Mouse (Mus musculus): ENCODE measurements around the gene Nos1ap. TPM values are rescaled to one million over a fixed set of nuclear protein-coding genes. Genes with fewer than 3 reads are reported as not detected.

Nos1ap gene
- polyA plus RNA-seq, 1 experiment from 2014 or later = 6.5 TPM

Other genes starting within 250 kb of the Nos1ap start
- gene Olfml2b, start 54.7 kb upstream of the Nos1ap start, polyA plus RNA-seq (2016; fragmentation: Nextera tagmentation; extraction: Ambion mirVana) = 5.5 and 6.0 TPM in 2 replicates

Data from embryonic facial prominence, embryonic 10.5 days (tissue).